Mouse (Mus musculus) spleen, adult 2 months (tissue): ENCODE measurements at regions not wholly inside any gene's neighbourhood (a gene's known extent, or its start where the extent isn't known, plus 50 kb on each side); places are given as distances from the start of the nearest gene placed in this dataset.

Experiments used
- DNase-seq, 2 experiments: peaks; one replicate each; pipeline versions ENCODE4 v3.0.0 to v3.0.0-alpha.2; 2012 to 2021; ENCODE audit warnings: low spot score in 2 of 2, low read depth in 1 of 2
- H3K27ac ChIP-seq: fragments of 200-500 bp; 2 replicates; pipeline ENCODE4 v1.5.1; 2012; ENCODE audit warnings: low read length, inconsistent platforms; ENCODE audit not compliant: insufficient read depth
- H3K27me3 ChIP-seq: fragments of 200-500 bp; 2 replicates; pipeline ENCODE4 v1.6.1; 2012; ENCODE audit warnings: mild to moderate bottlenecking, moderate library complexity, low read length, inconsistent platforms; ENCODE audit not compliant: control insufficient read depth, insufficient read depth
- H3K36me3 ChIP-seq: fragments of 200-500 bp; 2 replicates; pipeline ENCODE4 v1.6.1; 2012; ENCODE audit warnings: mild to moderate bottlenecking, low read length, inconsistent platforms; ENCODE audit not compliant: control insufficient read depth, insufficient read depth
- H3K4me1 ChIP-seq: fragments of 200-500 bp; 2 replicates; pipeline ENCODE4 v1.6.1; 2011; ENCODE audit warnings: inconsistent platforms; ENCODE audit not compliant: control insufficient read depth, insufficient read depth, insufficient read length
- H3K4me3 ChIP-seq: fragments of 200-500 bp; 2 replicates; pipeline ENCODE4 v1.5.1; 2011; ENCODE audit warnings: mild to moderate bottlenecking, inconsistent platforms; ENCODE audit not compliant: insufficient read depth, insufficient read length; ENCODE audit errors: extremely low read depth
- CTCF ChIP-seq: fragments of 200-500 bp; IDR thresholded peaks from 2 replicates; pipeline ENCODE4 v1.5.1; 2011; ENCODE audit warnings: mild to moderate bottlenecking, inconsistent platforms; ENCODE audit not compliant: insufficient read depth, insufficient read length, insufficient replicate concordance; ENCODE audit errors: extremely low read depth
- POLR2A ChIP-seq: fragments of 200-500 bp; IDR thresholded peaks from 2 replicates; pipeline ENCODE4 v1.6.1; 2011; ENCODE audit warnings: low read depth, low read length, inconsistent platforms
- WGBS: fragments of 180-500 bp; shearing (Covaris S2); methylation state at CpG from one replicate; pipeline ENCODE4 v1.1.7; 2018; 5-methylcytosine and 5-hydroxymethylcytosine counted together

DNA sequence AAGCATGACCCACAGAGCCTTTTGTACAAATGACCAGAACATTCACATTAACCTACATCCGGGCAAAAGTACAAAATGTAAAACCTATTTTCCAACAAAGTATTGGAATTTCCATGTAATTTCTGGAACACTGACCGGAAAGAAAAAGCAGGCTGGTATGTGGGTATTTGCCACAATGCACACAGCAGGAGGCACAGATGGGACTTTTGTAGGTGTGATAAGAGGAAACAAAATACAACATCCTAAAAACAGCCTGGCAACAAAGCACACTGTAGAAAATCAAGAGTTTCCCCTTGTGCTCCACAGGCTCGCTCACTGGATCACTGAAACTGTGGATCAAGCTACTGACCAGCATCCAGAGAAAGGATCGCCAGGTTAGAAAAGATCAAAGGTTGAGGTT, 94.4 kb downstream of the Sptssa start:
- Histone ChIP-seq H3K4me3 (no peak overlapping the region), H3K27me3 (no peaks in the 10 kb centered on the region), H3K27ac (no peak overlapping the region), H3K36me3 (no peaks in the 10 kb centered on the region), H3K4me1 (no peaks in the 10 kb centered on the region)
- DNase-seq: no peak
- 88% methylated on average over 4 of the region's 4 CpGs for WGBS
- TF ChIP-seq POLR2A: no peak
- TF ChIP-seq CTCF: no peak

DNA sequence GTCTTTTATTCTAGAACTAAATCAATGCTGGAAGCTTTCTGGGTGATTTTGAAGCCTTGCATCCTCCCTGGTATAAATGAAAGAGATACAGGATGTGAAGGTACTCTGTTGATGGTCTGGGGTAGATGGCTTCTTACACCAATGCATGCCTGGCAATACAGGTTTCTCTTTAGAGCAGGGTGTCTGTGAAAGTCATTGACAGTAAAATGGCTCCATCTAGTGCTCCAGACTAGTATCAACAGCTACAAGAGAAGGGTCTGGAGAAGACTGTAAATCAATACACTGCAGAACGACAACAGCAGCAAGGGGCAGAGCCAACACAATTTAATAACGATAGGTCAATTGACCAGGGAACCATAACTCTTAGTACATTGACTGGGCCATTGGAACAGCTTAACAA, 98.3 kb downstream of the Sptssa start:
- TF ChIP-seq CTCF (no peak), POLR2A (no peak)
- Histone ChIP-seq H3K27ac (no peak overlapping the region), H3K36me3 (no peaks in the 10 kb centered on the region), H3K4me1 (no peaks in the 10 kb centered on the region), H3K4me3 (no peak overlapping the region), H3K27me3 (no peaks in the 10 kb centered on the region)
- 8% methylated on average over 2 of the region's 2 CpGs for WGBS
- no peak for DNase-seq

DNA sequence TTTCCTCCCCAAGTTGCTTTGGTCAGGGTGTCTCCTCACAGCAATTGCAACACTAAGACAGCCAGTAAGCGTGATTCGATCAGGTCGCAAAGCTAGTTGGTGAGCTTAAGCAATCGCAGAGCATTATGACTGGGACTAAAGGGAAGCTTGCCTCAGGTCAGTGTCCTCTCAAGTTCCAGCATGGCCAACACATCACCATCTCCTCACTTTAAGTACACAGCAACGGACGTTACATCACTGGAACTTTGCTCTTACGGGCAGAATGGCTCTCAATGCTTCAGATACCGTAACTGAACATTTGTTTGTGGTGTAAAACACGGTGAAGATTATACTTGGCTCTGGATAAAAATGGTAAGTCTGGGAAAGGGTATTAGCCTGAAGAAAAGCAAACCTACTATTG, 106.7 kb downstream of the Sptssa start:
- Histone ChIP-seq H3K27ac (no peak overlapping the region), H3K4me3 (no peak overlapping the region), H3K27me3 (no peaks in the 10 kb centered on the region), H3K36me3 (no peaks in the 10 kb centered on the region), H3K4me1 (no peaks in the 10 kb centered on the region)
- WGBS: 90% methylated on average over 9 of the region's 9 CpGs
- no peak for DNase-seq
- TF ChIP-seq CTCF (no peak), POLR2A (no peak)

DNA sequence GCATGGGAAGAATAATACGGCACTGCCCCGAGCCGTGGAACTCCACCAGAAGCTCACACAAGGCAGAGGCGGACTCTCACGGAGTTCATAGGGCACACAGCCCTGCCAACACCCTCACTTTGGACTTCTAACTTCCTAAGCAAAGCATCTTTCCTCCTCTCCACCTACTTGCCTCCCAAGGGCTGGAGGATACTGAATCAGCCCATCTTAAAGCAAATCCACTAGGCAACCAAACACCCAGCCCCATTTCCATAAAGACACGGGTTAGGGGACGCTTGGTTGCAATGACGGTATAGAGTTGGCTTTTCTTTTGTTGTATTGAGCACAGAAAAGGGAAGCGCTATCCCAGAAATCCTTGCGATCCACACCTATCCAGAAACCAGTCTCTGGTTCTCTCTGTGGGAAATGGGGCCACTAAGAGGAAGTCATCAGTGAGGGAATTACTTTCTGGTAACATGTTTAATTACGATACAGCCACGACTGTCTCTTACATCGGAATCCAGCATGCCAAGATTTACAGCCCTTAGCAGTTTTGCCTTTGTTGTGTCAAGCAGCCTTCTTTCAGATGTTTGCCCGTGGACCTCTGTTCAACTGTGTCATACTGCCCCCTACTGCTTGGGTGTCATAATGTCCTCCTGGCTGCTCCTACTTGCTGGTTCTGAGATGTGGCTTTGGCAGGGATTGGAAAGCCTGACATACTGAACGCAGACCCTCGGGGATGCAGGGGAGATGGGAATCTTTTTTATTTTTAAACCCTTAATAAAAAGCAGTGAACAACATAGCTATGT, 110.4 kb downstream of the Sptssa start:
- WGBS: 47% methylated on average over 16 of the region's 16 CpGs
- Histone ChIP-seq H3K36me3 (no peaks in the 10 kb centered on the region), H3K27ac (no peak overlapping the region), H3K4me1 (no peaks in the 10 kb centered on the region), H3K27me3 (no peaks in the 10 kb centered on the region), H3K4me3 (no peak overlapping the region)
- DNase-seq: peak in 1 of 2 experiments; percentile 33
- TF ChIP-seq CTCF (peak; percentile 49; the same call in 1 of the 2 replicates), POLR2A (no peak)

DNA sequence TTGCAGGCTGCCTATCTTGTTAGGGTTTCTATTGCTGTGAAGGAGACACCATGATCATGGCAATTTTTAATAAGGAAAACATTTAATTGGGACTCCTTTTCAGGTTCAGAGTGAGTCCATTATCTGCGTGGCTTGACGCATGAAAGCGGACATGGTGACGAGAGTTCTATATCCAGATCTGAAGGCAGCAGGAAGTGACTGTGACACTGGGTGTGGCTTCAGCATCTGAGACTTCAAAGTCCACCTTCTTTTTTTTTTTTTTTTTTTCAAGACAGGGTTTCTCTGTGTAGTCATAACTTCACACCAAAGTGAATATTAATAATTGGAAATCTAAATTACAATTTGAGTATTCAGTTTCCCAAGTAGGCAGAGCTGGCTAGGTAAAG, 118.1 kb downstream of the Sptssa start:
- 75% methylated on average over 4 of the region's 4 CpGs for WGBS
- Histone ChIP-seq H3K36me3 (no peaks in the 10 kb centered on the region), H3K4me3 (no peak overlapping the region), H3K27me3 (no peaks in the 10 kb centered on the region), H3K4me1 (no peaks in the 10 kb centered on the region), H3K27ac (no peak overlapping the region)
- DNase-seq: no peak
- TF ChIP-seq CTCF (no peak), POLR2A (no peak)

DNA sequence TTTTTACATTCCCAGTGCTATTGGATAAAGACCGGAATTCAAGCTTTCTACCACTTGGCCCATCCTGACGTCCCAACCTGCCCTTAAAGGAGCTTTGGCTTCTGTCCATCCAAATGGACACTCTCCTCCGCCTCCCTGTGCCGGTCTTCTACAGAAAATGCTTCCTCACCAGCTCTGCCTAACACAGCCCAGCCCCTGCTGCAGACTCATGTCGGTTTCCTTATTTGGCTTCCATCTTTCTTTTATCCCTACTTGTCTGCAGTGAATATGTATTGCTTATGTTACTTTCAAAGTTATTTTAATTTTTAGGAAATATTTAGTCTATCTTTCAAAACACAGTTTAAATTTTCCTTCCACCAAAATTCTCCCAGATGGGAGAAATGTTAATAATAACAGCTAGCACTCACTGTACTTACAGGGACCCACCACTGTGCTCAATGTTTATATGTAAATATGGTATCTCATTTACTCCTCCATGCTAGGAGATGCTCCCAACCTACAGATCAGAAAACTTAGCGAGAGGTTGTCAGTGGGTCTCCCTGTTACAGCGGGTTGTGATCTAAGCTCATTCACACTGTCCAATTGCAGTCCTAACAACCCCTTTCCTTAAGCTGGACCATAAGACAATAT, 118.6 kb downstream of the Sptssa start:
- H3K4me3 ChIP-seq: no peak overlapping the region
- no peaks in the 10 kb centered on the region for H3K36me3 ChIP-seq
- no peak overlapping the region for H3K27ac ChIP-seq
- H3K4me1 ChIP-seq: no peaks in the 10 kb centered on the region
- H3K27me3 ChIP-seq: no peaks in the 10 kb centered on the region
- TF ChIP-seq CTCF (no peak), POLR2A (no peak)
- no peak for DNase-seq
- 92% methylated on average over 7 of the region's 7 CpGs for WGBS

DNA sequence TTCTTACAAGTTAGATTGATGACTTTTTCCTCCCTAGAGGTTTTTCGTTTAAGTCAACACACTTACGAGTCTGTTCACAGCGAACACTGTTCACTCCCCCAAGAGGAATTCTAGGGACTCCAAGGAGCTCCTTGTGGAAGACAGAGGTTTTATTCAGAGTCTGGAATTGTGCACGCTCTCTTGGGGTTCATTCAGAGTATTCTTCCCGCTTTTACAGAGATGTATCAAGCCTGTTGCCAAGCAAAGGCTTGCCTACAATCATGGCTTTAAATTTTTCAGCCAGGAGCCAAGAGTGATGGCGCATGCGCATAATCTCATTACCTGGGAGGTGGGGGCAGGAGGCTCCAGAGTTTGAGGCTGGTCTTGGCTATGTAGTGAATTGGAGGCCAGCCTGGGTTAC, 119.4 kb downstream of the Sptssa start:
- TF ChIP-seq POLR2A: no peak
- TF ChIP-seq CTCF: no peak
- Histone ChIP-seq H3K27ac (no peak overlapping the region), H3K27me3 (no peaks in the 10 kb centered on the region), H3K4me3 (no peak overlapping the region), H3K36me3 (no peaks in the 10 kb centered on the region), H3K4me1 (no peaks in the 10 kb centered on the region)
- WGBS: 89% methylated on average over 7 of the region's 7 CpGs
- no peak for DNase-seq
